Mouse (Mus musculus) frontal cortex, postnatal 14 days (tissue): ENCODE measurements around the gene Rpn1.

Experiments used
- DNase-seq, 2 experiments: peaks; one replicate each; pipeline ENCODE4 v3.0.0; 2022; ENCODE audit warnings: low spot score in 2 of 2

Gene Rpn1

DNA sequence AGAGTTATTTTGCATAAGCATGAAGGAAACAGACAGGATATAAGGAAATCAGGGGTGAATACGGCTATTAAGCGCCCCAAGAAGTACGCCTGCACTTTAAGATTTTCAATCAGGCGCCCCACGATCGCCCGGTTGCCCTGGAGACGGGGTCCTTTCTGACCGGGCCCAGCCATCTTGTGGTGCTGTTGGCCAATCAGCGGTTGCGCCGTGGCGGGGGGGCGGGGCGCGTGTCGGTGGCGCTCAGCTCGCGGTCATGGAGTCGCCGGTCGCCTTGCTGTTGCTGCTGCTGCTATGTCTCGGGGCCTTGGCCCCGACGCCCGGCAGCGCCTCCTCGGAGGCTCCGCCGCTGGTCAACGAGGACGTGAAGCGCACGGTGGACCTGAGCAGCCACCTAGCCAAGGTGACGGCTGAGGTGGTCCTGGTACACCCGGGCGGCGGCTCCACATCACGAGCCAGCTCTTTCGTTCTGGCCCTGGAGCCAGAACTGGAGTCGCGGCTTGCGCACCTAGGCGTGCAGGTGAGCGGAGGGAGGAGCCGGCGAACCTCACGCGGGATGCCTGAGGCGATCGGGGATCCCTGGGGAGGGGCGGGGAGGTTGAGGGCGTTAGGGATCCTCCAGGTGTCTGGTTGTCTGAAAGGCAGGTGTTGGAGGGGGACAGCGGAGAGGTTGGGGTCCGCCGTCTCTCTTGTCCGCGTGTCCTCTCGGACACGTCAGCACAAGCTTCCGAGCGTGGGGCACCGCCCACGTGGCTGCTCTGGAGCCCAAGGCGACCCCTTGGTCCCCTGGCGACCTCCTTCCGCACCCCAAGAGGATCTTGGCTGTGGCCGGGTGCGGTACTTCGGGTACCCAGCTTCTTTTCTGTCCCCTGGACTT lies at the start of gene Rpn1:
TSS of gene Rpn1 (plus strand) at position 205 of the 874 bp plus-strand sequence.
- peak; percentile 91 to 96 for DNase-seq

DNA sequence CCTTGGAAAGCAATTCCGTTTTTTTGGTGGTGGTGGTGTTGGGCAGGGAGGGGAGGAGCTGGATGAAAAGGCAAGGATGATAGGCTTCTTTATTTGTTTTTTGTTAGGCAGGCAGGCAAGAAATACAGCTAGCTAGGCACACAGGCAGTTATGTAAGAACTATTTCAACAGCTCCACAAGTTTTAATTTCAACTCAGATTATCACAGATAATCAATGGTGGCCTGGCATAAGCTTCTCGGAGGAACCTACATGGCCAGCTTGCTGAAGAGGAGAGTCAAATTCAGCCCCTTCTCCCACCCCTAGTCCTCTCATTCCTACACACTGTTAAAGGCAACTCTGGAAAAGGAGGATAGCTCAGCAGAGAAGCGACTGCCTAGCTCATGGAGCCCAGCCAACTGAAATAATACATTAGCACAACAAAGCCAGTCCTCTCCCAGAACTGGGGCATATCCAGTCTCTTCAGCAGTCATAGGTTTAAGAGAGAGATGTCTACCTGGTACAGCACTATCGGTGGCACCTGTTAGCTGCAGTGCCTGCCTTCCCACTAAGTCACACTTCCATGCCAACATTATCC lies 46.7 kb upstream of the Rpn1 start:
- no peak for DNase-seq

DNA sequence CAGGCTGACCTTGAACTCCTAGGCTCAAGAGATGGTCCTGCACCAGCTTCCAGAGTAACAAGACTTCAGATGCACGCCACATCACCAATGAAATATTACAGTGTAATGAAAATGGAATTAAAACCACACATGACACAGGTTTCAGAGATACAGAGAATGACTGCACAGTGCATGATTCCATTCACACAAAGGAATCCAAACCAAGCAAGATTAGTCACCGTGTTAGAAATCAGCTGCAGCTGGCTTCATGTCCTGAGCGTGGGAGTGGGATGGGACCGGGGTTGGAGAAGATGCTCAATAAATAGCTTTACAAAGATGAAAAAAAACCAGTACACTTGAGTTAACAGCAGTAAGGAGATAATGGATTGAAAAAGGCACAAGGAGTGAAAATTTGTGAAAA lies 44.9 kb upstream of the Rpn1 start:
- DNase-seq, result no peak

DNA sequence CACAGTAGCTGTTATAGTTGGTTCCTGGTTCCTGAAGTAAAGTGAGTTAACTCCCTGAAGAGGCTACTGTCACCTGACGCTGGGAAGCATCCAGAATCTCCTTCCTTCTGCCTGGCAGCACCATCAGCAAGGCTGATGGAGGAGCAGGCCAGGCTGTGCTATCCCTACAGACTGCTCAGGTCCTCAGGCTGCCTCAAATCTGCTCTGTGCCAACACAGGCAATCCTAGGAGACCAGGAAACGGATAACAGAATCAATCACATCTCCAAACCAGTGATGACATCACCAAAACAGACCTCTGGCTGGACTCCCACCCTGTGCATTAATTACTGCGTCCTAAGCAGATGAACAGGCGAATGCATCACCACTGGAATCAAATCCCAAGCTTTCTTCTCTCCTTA lies 43.1 kb upstream of the Rpn1 start:
- DNase-seq, result no peak

DNA sequence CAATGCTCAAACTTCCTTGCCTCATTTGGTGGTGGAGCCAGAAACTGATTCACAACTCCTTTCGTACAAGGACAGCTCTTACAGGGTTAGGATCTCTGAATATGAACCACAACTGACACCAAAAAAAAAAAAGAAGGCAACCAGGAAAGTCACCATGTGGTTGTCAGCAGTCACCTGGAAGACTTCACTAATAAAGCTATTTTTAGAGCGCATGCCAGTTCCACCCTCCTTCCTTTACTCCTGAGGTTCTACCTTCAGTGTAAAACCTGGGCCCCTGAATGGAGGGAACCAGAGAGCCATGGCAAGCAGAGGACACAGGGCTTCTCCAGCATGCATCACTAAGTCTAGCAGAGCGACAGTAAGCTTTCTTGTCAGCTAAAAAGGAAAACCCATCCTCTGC lies 41.9 kb upstream of the Rpn1 start:
- DNase-seq, result no peak

DNA sequence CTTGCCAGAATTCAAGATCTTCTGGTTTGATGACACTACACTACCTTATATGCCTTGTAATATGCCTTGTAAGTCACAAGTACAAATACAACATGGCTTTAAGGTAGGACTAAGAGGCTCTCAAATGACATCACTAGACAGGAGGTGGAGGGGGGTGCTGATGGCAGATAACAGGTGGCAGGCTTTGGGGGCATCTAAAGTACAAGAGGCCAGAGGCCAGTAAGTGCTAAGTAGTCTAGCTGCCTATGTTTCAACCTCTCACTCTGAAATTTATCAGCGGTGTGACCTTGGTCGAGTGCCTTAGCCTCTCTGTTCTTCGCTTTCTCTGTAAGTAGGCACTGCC lies 40.1 kb upstream of the Rpn1 start:
- no peak for DNase-seq

DNA sequence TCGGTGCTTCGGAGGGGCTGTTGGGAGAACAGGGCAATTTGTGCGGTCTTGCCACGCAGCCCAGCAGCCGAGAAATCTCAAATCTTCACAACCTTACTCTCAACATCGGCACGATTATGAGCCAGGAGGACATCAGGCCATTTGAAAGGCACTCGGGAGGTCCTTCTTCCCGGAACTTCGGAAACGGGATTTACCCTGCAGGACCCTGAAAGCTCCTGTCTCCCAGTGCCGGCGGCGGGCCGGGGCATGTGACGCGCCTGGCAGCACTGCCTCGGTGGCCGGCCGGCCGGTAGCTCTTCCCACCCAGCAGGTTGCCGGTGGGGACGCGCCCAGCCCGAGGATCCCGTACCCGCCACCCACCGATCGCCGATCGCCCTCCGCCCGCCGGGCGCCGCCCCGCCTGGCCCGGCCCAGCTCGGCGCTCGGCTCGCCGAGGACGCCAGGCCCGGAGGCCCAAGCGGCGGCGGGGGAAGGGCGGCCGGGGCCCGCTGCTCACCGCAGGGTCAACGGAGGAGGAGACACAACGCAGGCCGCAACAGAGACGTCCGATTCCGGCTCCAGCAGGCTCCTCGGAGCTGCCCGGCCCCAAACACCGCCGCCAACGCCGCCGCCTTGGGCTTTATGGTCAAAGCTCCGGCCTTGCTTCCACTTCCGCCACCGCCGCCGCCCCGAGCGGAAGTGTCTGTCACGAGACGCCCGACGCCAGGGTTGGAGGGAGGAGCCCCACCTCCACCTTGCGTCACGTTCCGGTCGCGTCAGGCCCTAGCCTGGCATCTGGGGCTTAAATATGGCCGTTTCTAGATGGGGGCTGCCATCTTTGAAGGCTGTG lies 39.5 kb upstream of the Rpn1 start, which contains the start of gene Rab7:
TSS of gene Rab7 (minus strand) at position 694 of the 829 bp plus-strand sequence.
- peak; percentile 93 to 96 for DNase-seq

DNA sequence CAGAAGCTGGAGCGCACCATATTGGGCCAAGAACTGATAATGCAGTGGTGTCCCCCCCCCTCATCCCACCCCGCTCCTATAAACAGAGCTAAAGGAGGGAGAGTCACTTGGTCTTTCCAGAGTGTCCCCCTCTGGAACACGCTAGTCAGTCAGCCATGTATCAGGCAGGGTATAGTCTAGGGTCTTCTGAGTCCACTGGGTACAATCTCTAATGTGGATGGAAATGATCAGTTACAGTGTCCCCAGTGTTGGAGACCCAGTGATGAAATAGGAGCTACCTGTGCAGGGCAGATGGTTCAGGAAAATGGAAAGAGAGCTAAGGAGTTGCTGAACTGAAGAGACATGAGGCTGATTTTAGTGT lies 38.9 kb upstream of the Rpn1 start:
- no peak for DNase-seq

DNA sequence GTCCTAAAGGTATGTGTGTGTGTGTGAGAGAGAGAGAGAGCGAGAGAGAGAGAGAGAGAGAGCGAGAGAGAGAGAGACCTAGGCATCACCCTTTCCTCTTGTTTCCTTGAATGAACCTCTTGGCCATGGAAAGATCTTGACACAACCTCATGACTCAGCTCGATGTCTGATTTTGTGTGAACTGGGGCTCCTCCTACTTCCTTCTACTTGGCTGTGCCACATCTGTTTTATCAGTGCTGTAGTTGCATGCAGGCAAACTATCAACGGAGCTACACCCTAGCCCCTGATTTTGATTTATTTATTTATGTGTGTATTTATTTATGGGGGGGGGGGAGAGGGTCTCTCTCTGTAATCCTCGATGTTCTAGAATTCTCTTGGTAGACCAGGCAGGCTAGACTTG lies 36.4 kb upstream of the Rpn1 start:
- no peak for DNase-seq

DNA sequence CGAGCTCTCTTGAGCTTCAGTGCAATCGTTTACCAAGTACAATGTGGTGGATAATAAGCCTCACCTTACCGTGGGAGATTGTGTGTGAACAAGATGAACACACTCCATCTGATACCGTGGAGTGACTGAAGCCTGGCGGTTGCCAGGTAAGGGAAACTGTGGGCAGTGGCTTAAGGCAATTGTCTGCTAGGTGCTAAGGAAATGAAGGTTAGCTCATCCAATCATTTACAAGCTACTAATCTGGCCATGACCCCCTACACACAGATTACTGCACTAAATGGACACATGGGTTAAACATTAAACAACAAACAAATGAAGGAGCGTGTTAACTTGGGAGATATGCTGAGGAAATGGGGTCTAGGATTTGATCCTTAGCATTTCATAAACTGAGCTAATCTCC lies 35.3 kb upstream of the Rpn1 start:
- no peak for DNase-seq

DNA sequence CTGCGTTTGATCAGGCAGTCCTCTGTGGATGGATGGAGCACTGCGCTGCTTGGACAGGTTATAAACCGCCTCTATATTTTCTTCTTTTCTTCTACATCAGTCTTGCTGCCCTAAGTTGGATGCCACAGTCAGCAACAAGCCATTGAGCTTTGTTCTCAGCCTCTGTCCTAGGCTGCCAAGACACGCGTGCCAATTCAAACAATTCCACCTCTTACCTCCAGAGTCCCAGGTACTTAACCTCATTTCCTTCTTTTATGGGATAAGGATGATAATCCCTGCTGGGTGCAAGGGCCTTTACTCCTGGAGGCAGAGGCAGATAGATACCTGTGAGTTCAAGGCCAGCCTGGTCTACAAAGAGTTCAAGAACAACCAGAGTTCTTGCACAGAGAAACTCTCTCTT lies 33.1 kb upstream of the Rpn1 start:
- no peak for DNase-seq

DNA sequence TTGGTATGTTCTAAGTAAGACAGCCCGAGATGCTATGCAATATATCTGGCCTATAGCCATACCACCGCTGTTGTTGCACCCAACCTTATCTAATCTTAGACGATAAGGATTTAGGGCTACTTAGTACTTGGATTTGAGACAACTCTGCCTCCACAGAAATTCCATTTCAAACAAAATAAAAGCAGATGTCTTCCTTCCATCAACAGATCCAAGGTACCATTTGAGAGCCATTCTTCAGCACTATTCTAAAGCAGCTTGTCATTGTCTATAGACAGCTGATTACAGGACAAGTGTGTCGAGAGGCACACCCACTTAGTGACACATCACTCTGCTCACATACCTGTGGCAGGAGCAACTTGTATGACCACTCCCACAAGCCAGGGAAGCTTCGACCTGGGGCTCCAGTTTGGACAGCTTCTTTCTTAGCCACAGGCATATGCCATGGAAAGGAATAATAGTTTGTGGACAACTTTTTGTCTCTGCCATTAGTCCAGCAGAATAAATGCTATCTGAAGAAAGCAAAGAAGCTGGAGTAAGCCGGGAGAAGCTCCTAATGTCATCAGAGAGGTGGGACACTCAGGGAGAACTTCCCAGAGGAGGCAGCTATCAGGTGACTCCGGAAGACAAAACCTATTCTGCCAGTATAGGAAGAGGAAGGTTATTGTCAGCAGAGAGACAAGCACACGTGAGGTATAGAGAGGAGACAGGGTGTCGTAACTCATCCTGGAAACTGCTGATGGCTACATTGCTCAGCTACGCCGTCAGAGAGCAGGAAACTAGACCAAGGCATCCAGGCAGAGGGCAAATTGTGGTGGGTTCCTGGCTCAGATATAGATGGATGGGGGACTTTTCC lies 30.8 kb upstream of the Rpn1 start:
- DNase-seq, result no peak

DNA sequence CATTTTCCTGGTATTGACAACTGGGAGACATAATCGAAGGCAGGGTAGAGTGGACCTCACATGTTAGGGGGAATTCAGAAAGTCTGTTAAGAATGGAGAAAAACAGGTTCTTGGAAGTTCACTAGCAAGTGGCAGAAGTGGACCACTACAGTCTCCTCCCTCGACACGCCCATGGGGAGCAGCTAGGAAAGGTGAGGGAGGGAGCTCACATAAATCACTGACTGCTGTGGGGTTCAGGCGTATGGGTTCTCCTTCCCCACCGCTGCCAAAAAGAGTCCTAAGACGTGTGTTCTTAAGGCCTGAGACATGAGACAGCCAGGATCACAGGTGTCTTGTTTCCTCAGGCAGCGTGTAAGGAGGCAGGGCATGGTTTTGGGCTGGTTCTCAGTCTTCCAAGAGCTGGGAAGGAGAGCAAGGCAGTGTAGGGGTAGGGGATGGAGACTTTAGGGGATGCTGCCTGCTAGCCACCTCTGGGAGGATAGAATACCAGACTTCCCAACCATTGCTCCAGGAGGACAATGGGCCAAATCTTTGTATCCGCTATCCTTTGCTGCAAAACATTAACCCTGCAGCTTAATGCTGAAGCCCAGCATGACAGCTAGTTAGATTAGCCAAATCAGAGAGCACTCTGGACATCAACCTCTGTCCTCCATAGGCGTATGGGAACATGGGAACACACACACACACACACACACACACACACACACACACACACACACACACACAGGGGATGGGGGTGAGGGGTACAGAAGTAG lies 30.0 kb upstream of the Rpn1 start:
- DNase-seq, result no peak

DNA sequence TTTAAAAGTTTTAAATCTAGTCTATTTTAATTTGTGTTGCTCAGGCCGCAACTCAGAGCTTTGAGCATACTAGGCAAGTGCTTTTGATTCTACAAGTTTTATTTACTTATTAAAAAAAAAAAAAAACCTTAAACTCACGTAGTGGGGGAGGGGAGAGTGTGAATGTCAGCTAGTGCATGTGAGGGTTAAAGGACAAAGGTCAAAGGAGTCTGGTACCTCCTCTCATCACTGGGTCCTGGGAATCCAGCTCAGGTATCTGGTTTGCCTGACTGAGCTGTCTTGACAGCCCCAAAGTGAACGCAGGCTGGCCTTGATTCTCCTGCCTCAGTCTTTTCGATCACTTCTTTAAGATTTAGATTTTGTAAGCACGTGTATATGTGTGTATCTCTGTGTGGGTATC lies 28.6 kb upstream of the Rpn1 start:
- DNase-seq, result no peak

DNA sequence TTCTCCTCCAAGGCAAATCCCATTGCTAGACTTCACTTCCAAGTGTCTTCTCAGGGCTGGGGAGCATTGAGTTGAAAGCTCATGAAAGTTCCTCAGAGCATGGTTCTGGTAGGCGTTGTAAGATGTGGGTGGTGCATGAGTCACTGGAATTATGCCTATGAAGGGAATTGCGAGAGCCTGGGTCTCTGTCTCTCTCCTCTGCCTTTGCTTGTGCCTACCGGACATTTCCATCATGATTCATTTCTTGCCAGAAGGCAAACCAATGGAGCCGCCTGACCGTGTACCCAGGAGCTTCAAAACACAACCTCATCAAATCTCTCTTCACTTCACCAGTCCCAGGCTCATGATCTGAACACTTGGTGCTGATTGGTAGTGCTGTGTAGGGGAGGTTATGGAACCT lies 27.4 kb upstream of the Rpn1 start:
- no peak for DNase-seq

DNA sequence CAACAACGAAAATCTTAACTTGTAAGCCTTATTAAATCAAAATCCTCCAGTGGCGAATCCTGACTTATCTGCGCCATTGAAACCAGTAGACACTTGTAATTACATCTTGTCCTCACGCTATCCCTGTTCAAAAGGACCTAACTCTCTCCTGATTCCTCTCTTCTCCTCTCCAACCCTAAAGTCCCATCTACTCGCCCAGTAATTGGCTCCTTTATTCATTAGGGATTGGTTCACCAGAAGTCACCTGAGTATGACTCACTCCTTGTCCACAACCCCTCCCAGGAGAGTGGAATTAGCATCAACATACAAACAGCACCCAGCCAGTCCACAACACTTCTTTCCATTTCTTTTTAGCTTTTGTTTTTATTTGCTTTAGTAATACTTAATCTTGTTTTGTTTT lies 24.4 kb upstream of the Rpn1 start:
- no peak for DNase-seq

DNA sequence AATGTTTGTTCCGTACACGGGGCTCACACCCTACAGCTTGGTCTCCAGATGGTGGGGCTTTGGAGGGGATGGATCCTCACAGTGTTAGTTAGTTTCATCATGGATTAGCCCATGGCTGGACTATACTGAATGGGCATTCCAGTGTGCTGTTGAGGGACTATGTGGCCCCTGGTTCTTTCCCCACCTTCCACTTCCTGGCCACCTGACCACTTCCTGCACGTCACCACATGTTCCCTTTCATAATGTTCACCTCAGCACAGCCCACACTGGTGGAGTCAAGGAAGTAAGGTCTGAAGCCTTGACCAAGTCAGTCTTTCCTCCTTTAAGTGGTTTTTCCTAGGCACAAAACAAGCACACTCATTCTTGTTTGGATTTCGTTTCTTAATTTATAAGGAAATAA lies 23.7 kb upstream of the Rpn1 start:
- no peak for DNase-seq

DNA sequence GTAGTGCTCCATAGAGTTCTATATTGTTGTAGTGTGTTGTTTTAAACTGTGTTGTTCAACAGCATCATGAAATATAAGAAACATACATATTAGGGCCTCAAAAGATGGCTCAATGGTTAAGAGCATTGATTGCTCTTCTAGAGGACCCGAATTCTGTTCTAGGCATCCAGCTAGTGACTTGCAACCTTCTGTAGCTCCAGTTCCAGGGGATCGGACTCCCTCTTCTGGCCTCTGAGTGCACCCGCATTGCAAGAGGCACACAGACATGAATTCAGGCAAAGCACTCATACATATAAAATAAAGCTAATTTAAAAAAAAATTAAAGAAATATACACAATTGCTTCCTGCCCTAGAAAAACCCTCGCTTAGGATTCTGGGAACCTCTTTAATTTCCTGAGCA lies 22.9 kb upstream of the Rpn1 start:
- DNase-seq, result no peak

DNA sequence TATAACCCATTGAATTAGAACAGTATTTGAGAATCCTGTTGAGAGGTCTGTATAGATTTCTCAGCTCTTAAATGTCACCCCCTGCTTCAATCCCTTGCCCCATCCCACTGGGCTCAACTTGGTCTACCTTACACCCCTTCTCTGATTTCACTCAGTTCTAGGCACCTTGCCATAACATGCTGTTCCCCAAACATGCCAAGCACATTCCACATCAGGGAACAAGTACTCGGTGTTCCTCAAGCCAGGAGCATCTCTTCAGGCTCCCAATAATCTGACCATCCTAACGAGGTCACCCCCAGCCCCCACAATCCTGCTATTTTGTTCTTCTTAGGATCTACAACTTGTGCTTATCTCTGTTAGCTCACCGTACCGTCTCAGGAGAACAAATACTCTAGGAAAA lies 21.9 kb upstream of the Rpn1 start:
- no peak for DNase-seq

DNA sequence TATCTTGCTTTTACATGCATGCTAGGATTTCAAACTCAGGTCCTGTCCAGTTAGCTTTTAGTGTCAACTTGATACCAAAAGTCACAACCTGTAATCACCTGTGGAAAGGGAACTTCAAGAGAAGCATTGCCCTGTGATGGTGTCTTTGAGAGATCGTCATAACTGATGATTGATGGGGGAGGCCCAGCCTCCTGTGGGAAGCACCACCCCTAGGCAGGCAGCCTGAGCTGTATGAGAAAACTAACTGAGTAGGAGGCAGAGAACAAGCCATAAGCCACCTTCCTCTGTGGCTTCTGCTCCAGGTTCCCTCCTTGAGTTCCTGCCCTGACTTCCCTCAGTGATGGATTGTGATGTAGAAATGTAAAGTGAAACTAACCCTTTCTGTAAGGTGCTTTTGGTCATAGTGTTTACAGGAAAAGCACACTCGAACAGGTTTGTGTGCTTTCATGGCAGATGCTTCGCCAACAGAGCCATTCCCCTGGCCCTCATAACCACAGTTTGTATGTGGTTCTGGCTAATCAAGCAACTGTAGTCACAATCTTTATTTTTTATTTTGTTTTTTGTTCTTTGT lies 20.1 kb upstream of the Rpn1 start:
- DNase-seq, result no peak

DNA sequence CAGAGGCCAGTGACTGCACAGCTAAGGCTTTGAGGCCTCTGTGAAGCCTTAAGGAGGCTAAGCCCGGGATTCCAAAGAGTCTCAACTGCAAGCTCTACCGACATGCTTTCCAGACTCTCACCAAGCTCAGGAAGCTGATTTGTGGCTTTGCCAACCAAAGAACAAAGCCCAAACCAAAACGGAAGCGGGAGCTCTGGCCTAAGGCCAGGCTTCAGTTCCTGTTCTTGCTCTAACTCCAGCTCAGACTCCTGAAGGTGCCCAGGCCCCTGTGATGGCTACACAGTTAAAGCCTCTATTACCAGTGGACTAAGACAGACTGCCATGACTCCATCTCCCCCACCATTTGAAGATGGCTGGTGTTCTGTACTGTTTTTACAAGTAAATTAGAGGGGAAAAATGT lies 19.2 kb upstream of the Rpn1 start:
- peak in 1 of 2 experiments; percentile 21 for DNase-seq
